Mouse (Mus musculus) C2C12 (cell line): ENCODE measurements around the gene Fam131c. TPM values are rescaled to one million over a fixed set of nuclear protein-coding genes. Genes with fewer than 3 reads are reported as not detected.

ENCODE experiments used
- H3K27me3 ChIP-seq: one replicate; pipeline ENCODE4 v1.6.1; 2011; ENCODE audit not compliant: control insufficient read depth, insufficient read depth, insufficient read length
- H3K36me3 ChIP-seq: one replicate; pipeline ENCODE4 v1.6.1; 2011; ENCODE audit not compliant: control insufficient read depth, insufficient read depth
- H3K4me3 ChIP-seq: one replicate; pipeline ENCODE4 v1.5.1; 2011; ENCODE audit warnings: mild to moderate bottlenecking, control low read depth; ENCODE audit not compliant: poor library complexity, insufficient read depth, severe bottlenecking
- H3K79me2 ChIP-seq: one replicate; pipeline ENCODE4 v1.6.1; 2011; ENCODE audit not compliant: control insufficient read depth, insufficient read depth
- H3K79me3 ChIP-seq: one replicate; pipeline ENCODE4 v1.6.1; 2011; ENCODE audit warnings: low read depth, control low read depth
- H3ac ChIP-seq: one replicate; pipeline ENCODE3; 2011; ENCODE audit warnings: low read depth; ENCODE audit not compliant: control insufficient read depth, insufficient read length
- CEBPB ChIP-seq: IDR thresholded peaks from one replicate; pipeline ENCODE4 v1.6.1; 2011; ENCODE audit warnings: low read depth, mild to moderate bottlenecking, control low read depth, moderate library complexity
- CTCF ChIP-seq: IDR thresholded peaks from one replicate; pipeline ENCODE4 v1.5.1; 2011; ENCODE audit not compliant: control insufficient read depth, insufficient read depth, insufficient read length
- FOSL1 ChIP-seq: IDR thresholded peaks from one replicate; pipeline ENCODE4 v1.8.0; 2011; ENCODE audit warnings: mild to moderate bottlenecking, low read length; ENCODE audit not compliant: poor library complexity, insufficient read depth, severe bottlenecking
- MAX ChIP-seq: IDR thresholded peaks from one replicate; pipeline ENCODE4 v1.6.1; 2011; ENCODE audit warnings: mild to moderate bottlenecking, control low read depth
- MYOD1 ChIP-seq: IDR thresholded peaks from one replicate; pipeline ENCODE4 v1.6.1; 2011; ENCODE audit warnings: low read depth; ENCODE audit not compliant: control insufficient read depth, insufficient read length
- MYOG ChIP-seq: IDR thresholded peaks from one replicate; pipeline ENCODE4 v1.6.1; 2011; ENCODE audit not compliant: control insufficient read depth, insufficient read length; ENCODE audit errors: extremely low read depth
- USF1 ChIP-seq: IDR thresholded peaks from one replicate; pipeline ENCODE4 v1.6.1; 2011; ENCODE audit warnings: low read depth, mild to moderate bottlenecking, control low read depth, moderate library complexity
- polyA plus RNA-seq: library from polyadenylated mRNA; unstranded; fragments of >200 nt; fragmentation: generic; extraction: Trizol; gene quantifications from one replicate; pipeline ENCODE4 v1.2.1, GENCODE M21; 2012; ENCODE audit warnings: missing spikeins

Fam131c gene
- polyA plus RNA-seq, 1 experiment, result 1.9 TPM

DNA sequence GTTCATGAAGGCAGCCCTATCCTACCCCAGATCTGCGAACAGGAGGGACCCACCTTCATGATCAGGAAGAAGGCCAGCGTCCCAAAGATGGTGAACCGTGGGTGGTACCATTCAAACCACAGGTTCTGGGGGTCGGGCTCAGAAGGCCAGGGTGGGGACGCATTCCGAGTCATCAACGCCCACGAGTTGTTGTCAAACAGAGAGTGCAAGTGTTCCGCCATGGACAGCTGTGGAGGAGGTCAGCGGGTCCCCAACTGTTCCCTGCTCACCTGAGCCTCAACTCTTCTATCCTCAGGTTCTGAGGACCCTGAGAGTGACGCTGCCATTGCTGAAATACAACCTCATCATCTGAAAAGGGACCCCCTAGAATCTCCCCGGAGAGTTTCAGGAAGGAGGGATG lies 23.3 kb downstream of the Fam131c start:
- H3K36me3 ChIP-seq, result no peaks in the 10 kb centered on the region
- H3K79me2 ChIP-seq, result no peaks in the 10 kb centered on the region
- H3K4me3 ChIP-seq, result no peak overlapping the region
- H3K79me3 ChIP-seq, result no peaks in the 10 kb centered on the region
- no peaks in the 10 kb centered on the region for H3K27me3 ChIP-seq
- H3ac ChIP-seq, result no peak overlapping the region
- TF ChIP-seq CEBPB (no peak), MYOD1 (no peak), CTCF (no peak), FOSL1 (no peak), MYOG (no peak), MAX (no peak), USF1 (no peak)

DNA sequence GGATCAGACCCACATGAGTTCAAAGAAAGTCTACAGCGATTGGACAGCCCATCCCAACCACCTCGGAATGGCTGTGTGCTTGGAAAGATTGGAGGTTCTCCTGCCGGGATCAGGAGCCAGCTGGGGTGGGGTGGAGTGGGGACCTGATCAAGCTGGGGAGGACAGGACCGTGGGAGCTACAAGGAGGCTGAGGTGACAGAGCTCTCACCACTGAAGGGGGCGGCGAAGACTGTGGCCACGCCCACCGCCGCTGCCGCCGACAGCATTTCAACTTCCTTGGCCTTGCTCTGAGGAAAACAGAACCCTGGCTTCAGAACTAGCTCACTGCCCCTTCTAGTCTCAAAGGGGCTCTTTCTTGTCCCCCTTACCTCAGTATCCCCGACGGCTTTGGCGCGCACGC lies 26.7 kb downstream of the Fam131c start:
- H3K79me2 ChIP-seq, result no peaks in the 10 kb centered on the region
- peaks cover 18% of the 10 kb centered on the region for H3K27me3 ChIP-seq
- no peak overlapping the region for H3ac ChIP-seq
- TF ChIP-seq MYOD1, result no peak
- no peak for TF ChIP-seq CTCF
- no peak for TF ChIP-seq MAX
- no peak for TF ChIP-seq MYOG
- no peak for TF ChIP-seq USF1
- TF ChIP-seq FOSL1, result no peak
- TF ChIP-seq CEBPB, result no peak
- no peaks in the 10 kb centered on the region for H3K36me3 ChIP-seq
- no peaks in the 10 kb centered on the region for H3K79me3 ChIP-seq
- no peak overlapping the region for H3K4me3 ChIP-seq

- H3K4me3 ChIP-seq, result no peak overlapping the region
Measured at GRCm38 (mm10) chr4:141397861-141398260, 29.8 kb downstream of the Fam131c start.

DNA sequence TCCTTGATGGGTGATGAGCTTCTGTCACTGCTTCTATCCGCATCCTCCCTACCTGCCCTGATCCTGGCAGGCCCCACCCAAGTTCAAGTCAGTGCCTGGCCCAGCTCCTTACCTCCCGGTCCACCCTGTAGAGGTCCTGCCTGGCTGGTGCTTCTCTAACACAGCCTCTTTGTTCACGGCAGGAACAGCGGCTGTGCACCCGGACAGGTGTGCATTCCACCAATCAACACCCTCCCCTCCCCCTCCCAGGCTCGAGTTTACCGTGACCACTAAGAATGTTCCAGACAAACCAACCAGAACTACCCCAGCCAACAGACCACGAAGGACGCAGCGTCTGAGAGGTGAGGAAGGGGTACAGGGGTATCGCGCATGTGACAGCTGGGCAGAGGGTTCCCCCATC lies 30.5 kb downstream of the Fam131c start, which contains the start of gene Clcnka:
Gene Clcnka (minus strand): TSS at position 180 of the 400 bp plus-strand sequence.
- no peak for TF ChIP-seq MAX
- TF ChIP-seq FOSL1, result no peak
- TF ChIP-seq CEBPB, result no peak
- peaks cover 18% of the 10 kb centered on the region for H3K27me3 ChIP-seq
- H3K79me2 ChIP-seq, result no peaks in the 10 kb centered on the region
- no peaks in the 10 kb centered on the region for H3K79me3 ChIP-seq
- no peaks in the 10 kb centered on the region for H3K36me3 ChIP-seq
- no peak within 1 kb of the TSS for H3K4me3 ChIP-seq
- H3ac ChIP-seq, result no peak within 1 kb of the TSS

More at GRCm38 (mm10) chr4:141397861-141398260, 29.8 kb downstream of the Fam131c start:
- no peaks in the 10 kb centered on the region for H3K79me3 ChIP-seq
- H3K27me3 ChIP-seq, result peaks cover 18% of the 10 kb centered on the region
- no peaks in the 10 kb centered on the region for H3K36me3 ChIP-seq
- no peaks in the 10 kb centered on the region for H3K79me2 ChIP-seq
- TF ChIP-seq FOSL1, result no peak
- H3ac ChIP-seq, result no peak overlapping the region

- no peak overlapping the region for H3K4me3 ChIP-seq
- no peaks in the 10 kb centered on the region for H3K36me3 ChIP-seq
- no peak for TF ChIP-seq FOSL1
- TF ChIP-seq CEBPB, result no peak
- no peak for TF ChIP-seq MYOD1
- TF ChIP-seq USF1, result no peak
- no peak for TF ChIP-seq CTCF
- no peak for TF ChIP-seq MYOG
- no peak for TF ChIP-seq MAX
- no peak overlapping the region for H3ac ChIP-seq
- no peaks in the 10 kb centered on the region for H3K79me3 ChIP-seq
- H3K27me3 ChIP-seq, result peaks cover 18% of the 10 kb centered on the region
- H3K79me2 ChIP-seq, result no peaks in the 10 kb centered on the region
Measured at GRCm38 (mm10) chr4:141400171-141400570, 32.2 kb downstream of the Fam131c start.

DNA sequence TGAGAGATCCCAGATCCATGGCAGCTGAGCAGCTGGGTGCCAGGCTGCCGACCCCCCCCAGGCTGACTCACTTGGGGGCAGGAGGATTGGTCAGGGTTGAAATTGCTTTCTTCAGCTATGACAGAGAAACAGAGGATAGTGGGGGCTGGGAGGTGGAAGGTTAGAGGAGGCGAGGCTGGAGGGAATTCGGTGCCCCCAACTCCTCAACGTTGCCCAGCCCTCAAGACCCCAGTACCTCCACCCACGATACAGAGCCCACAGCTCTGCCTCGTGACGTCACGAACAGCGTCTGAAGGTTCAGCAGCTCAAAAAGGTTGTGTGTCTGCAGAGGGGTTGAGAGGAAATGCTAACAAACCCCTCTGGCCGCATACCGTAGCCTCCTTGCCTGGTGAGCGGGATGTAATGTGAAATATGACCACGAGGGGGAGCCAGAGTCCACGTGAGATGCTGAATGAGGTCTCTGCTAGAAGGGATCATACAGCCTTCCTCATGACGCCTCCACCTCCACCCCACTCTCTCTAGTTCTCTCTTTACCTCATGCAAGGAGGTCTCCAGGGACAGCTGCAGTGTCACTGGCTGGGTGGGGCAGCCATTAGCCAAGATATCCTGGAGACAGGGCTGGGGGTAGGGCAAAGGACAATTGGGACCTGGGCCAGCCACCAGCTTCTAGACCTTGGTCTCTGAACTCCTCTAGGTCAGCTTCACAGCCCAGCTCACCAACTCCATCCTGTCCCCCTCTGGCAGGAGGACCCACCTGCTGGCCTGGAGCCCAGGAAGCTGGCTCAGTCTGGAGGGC lies 36.7 kb downstream of the Fam131c start:
- Histone ChIP-seq H3K27me3 (no peaks in the 10 kb centered on the region), H3K79me3 (no peaks in the 10 kb centered on the region), H3K79me2 (no peaks in the 10 kb centered on the region), H3ac (peak overlapping the region; percentile 21), H3K4me3 (no peak overlapping the region), H3K36me3 (no peaks in the 10 kb centered on the region)
- TF ChIP-seq CEBPB (no peak), CTCF (peak; percentile 90)
